Mouse (Mus musculus): Measurements from ENCODE around the gene Urm1. TPM values are rescaled to one million over a fixed set of nuclear protein-coding genes. Genes with fewer than 3 reads are reported as not detected.

Gene Urm1
- polyA plus RNA-seq (2014; fragmentation: Illumina TruSeq; extraction: RNeasy Lipid Tissue Mini Kit (QIAGEN cat#74804); ENCODE audit: insufficient read depth, low read depth, low replicate concordance) = 41.5 TPM

GRCm38 (mm10) chr2:29820025-29820817 is at the start of gene Urm1:
Urm1 (plus strand) TSS chr2:29820075.

GRCm38 (mm10) chr2:29787104-29787917 is 32.6 kb upstream of the Urm1 start, which contains the start of gene Coq4:
Coq4 (plus strand) TSS chr2:29787493.

GRCm38 (mm10) chr2:29787937-29788681 is 31.8 kb upstream of the Urm1 start, which contains the start of gene Trub2:
Trub2 (minus strand) TSS chr2:29788502.

DNA sequence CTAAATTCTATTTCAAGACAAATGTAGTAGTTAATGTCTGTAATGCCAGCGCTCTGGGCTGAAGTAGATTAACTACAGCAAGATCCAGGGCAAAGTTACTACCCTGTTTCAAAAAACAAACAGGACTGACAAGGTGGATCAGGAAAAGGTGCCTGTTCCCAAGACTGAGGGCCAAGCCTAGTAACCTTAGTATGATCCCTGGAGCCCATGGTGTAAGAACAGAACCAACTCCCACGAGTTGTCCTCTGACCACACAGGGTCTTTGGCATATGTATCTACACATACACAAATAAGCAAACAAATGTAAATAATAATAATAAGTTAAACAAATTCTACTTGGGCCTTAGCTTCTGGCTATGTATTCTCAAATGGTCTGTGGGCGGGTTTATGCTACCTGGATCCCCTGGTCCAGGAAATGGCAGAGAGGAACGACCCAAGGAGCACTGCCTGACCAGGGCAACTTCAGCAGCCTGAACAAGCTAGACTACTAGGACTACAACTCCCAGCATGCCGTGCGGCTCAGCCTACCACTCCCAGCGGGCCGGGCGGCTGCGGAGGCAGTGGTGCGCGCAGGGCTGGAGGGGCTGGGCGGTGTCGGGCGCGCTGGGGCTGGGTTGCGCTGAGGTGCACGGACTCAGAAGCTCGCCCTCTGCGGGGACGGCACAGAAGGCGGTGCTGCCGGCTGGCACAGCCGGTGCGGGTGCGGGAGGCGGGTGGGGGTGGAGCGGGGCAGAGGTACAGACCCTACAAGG is 17.6 kb upstream of the Urm1 start, which contains the start of gene Slc27a4:
Gene Slc27a4 (plus strand): TSS at position 560 of the 752 bp plus-strand sequence.

DNA sequence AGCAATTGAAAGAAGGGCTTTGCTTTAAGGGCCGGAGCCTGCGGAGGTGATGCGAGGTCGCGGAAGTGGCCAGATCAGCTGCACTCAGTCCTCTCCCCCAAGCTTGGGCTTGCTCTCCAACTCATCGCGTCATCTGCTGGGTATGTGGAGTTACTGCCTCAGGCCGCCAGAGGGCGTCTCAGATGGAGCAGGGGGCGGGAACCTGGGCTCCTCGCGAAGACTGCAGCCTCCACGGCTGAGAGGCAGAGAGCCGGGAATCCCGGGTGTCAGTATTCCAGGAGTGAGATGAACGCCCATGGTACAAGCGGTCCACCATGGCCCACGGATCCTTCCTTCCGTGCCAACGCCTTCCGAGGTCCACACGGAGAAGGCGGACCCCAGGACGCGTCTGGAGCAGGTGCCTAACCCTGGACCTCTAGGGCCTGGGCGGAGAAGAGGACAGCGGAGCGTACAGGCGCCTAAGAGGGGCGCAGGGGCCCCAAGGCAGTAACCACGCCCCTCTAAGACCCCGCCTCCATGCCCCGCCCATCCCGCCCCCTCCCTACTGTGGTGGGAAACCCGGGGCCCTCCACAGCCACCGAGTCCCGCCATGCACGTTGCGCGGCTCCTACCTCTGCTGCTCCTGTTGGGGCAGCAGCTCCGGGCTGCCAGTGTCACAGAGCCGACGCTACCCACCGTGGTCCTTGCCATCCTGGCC is 49.2 kb downstream of the Urm1 start, which contains the start of gene Cercam:
Gene Cercam (plus strand): TSS at position 216 of the 697 bp plus-strand sequence.

GRCm38 (mm10) chr2:29889066-29889944 is 69.4 kb downstream of the Urm1 start, which contains the start of gene Odf2:
Odf2 (plus strand) TSS chr2:29889221.

Other genes starting within 250 kb of the Urm1 start
- 20.8 TPM for gene Rapgef1, start 200.4 kb upstream of the Urm1 start, polyA plus RNA-seq (2014; fragmentation: Illumina TruSeq; extraction: RNeasy Lipid Tissue Mini Kit (QIAGEN cat#74804); ENCODE audit: insufficient read depth, low read depth, low replicate concordance)
- gene Gm13420, start 68.4 kb upstream of the Urm1 start, polyA plus RNA-seq (2014; fragmentation: Illumina TruSeq; extraction: RNeasy Lipid Tissue Mini Kit (QIAGEN cat#74804); ENCODE audit: insufficient read depth, low read depth, low replicate concordance) = not detected
- not detected for gene Gm13547, start 60.8 kb upstream of the Urm1 start, polyA plus RNA-seq (2014; fragmentation: Illumina TruSeq; extraction: RNeasy Lipid Tissue Mini Kit (QIAGEN cat#74804); ENCODE audit: insufficient read depth, low read depth, low replicate concordance)
- 10.4 TPM for gene Coq4, start 32.6 kb upstream of the Urm1 start, polyA plus RNA-seq (2014; fragmentation: Illumina TruSeq; extraction: RNeasy Lipid Tissue Mini Kit (QIAGEN cat#74804); ENCODE audit: insufficient read depth, low read depth, low replicate concordance)
- gene Trub2, start 31.6 kb upstream of the Urm1 start, polyA plus RNA-seq (2014; fragmentation: Illumina TruSeq; extraction: RNeasy Lipid Tissue Mini Kit (QIAGEN cat#74804); ENCODE audit: insufficient read depth, low read depth, low replicate concordance) = 12.1 TPM
- gene Slc27a4, start 17.4 kb upstream of the Urm1 start, polyA plus RNA-seq (2014; fragmentation: Illumina TruSeq; extraction: RNeasy Lipid Tissue Mini Kit (QIAGEN cat#74804); ENCODE audit: insufficient read depth, low read depth, low replicate concordance) = 13.8 TPM
- 2.7 TPM for gene Cercam, start 49.1 kb downstream of the Urm1 start, polyA plus RNA-seq (2014; fragmentation: Illumina TruSeq; extraction: RNeasy Lipid Tissue Mini Kit (QIAGEN cat#74804); ENCODE audit: insufficient read depth, low read depth, low replicate concordance)
- gene Odf2, start 69.1 kb downstream of the Urm1 start, polyA plus RNA-seq (2014; fragmentation: Illumina TruSeq; extraction: RNeasy Lipid Tissue Mini Kit (QIAGEN cat#74804); ENCODE audit: insufficient read depth, low read depth, low replicate concordance) = 14.0 TPM
- gene Gle1, start 115.4 kb downstream of the Urm1 start, polyA plus RNA-seq (2014; fragmentation: Illumina TruSeq; extraction: RNeasy Lipid Tissue Mini Kit (QIAGEN cat#74804); ENCODE audit: insufficient read depth, low read depth, low replicate concordance) = 16.5 TPM
- 194 TPM for gene Sptan1, start 145.5 kb downstream of the Urm1 start, polyA plus RNA-seq (2014; fragmentation: Illumina TruSeq; extraction: RNeasy Lipid Tissue Mini Kit (QIAGEN cat#74804); ENCODE audit: insufficient read depth, low read depth, low replicate concordance)
- gene Wdr34, start 228.8 kb downstream of the Urm1 start, polyA plus RNA-seq (2014; fragmentation: Illumina TruSeq; extraction: RNeasy Lipid Tissue Mini Kit (QIAGEN cat#74804); ENCODE audit: insufficient read depth, low read depth, low replicate concordance) = 15.4 TPM
- gene Set, start 237.3 kb downstream of the Urm1 start, polyA plus RNA-seq (2014; fragmentation: Illumina TruSeq; extraction: RNeasy Lipid Tissue Mini Kit (QIAGEN cat#74804); ENCODE audit: insufficient read depth, low read depth, low replicate concordance) = 96.8 TPM